Mouse (Mus musculus): ENCODE results near the gene Itga2b.
"Not testable (repeated sequence)": the region's sequence is repeated elsewhere in the genome, so short reads cannot be mapped to it uniquely, and the experiment has no call there.

Gene Itga2b

DNA sequence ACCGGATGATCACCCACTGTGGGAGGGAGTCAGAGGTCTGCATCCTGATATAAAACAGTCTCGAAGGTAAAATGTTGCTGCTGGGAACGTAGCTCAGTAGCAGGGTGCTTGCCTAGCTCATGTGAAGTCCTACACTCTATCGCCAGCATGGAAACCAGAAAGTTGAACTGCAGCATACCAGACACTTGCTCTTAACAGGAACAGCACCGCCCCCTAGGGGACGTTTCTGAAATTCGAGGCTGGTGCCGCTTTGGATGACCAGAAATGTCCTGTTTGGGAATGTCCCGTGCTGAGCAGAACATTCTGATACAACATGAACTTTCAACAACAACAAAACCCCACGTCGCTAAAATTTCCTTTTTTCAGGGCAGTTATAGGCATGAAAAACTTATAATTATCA, 58.2 kb downstream of the Itga2b start:
- ATAC-seq (ENCODE audit: low TSS enrichment), result peak; percentile 42; the same call in 1 of the 2 replicates

DNA sequence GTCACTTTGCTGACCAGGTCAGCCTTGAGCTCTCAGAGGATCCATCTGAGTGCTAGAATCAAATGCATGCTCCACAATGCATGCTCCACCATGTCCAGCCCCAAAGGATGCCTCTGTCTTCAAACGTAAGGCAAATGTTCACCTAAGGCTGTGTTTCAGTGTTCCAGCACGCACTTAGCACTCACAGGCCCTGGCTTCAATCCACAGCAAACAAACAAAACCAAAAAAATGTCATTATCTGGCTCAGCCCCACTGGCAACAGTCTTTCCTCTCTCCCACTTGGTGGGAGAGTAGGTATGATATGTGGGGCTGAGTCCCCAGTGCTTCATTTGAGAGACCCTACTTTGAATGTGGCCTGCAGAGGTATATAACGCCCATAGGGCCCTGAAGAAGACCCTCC, 58.9 kb downstream of the Itga2b start:
- no peak for ATAC-seq (ENCODE audit: low TSS enrichment)

DNA sequence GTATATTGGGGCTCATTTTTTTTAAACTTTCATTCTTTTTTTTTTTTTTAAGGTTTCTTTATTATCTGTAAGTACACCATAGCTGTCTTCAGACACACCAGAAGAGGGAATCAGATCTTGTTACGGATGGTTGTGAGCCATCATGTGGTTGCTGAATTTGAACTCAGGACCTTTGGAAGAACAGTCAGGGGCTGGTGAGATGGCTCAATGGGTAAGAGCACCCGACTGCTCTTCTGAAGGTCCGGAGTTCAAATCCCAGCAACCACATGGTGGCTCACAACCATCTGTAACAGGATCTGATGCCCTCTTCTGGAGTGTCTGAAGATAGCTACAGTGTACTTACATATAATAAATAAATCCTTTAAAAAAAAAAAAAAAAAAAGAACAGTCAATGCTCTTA, 59.6 kb downstream of the Itga2b start:
- ATAC-seq (ENCODE audit: low TSS enrichment), result not testable (repeated sequence)

DNA sequence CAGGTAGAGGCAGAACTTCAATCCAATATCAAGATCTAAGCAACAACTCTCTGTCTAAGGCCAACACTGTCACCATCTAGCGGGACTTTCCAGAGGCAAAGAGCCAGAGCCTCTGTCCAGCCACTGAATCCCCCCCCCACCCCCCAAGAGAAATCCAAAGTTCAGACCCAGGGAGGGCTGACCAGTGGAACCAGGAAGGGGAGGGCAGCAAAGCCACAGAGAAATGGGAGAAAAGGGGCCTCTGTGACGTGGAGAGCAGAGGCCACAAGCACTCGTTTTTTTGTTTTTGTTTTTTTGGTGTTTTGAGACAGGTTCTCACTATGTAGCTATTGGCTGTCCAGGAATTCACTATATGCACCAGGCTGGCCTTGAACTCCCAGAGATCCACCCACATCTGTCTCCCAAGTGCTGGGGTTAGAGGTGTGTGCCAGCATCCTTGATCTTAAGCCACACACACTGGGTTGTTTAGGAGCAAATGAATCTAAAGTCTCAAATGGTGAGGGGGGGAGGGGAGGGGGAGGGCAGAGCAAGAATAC, 60.1 kb downstream of the Itga2b start:
- ATAC-seq (ENCODE audit: low TSS enrichment), result no peak

DNA sequence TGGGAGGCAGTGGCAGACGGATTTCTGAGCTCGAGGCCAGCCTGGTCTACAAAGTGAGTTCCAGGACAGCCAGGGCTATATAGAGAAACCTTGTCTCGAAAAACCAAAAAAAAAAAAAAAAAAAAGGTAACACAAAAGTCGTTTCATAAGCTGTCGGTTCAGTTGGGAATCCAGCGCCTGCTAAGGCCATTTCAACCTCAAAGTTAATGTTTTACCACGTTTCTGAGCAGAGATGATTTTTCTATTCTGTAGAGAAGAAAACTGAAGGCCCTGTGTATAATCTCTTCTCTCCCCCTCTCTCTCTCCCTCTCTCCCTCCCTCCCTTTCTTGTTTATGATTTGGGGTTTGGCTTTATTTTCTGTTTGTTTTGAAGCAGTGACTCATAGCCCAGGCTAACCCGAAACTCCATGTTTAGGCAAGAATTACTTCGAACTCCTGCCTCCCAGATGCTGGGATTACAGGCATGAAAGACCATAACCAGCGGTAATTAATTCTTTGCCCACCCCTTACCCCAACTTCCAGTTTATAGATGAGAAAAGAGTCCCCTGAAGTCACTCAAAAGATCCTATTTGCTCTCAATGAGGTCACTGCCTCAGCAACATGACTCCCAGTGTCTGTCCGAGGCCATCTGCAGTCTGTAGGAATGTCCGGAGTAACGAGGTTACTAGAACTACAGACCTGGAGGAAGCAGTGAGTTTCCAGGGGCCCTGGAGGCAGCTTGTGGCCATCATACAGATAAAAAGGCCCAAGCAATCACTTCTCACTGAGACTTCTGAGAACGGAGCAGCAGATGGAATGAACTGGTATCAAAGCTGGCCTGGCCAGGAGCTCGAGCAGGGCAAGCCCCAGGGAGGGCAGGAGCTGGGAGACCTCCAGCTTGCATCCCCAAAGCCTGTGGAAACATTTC, 60.8 kb downstream of the Itga2b start:
- no peak for ATAC-seq (ENCODE audit: low TSS enrichment)

DNA sequence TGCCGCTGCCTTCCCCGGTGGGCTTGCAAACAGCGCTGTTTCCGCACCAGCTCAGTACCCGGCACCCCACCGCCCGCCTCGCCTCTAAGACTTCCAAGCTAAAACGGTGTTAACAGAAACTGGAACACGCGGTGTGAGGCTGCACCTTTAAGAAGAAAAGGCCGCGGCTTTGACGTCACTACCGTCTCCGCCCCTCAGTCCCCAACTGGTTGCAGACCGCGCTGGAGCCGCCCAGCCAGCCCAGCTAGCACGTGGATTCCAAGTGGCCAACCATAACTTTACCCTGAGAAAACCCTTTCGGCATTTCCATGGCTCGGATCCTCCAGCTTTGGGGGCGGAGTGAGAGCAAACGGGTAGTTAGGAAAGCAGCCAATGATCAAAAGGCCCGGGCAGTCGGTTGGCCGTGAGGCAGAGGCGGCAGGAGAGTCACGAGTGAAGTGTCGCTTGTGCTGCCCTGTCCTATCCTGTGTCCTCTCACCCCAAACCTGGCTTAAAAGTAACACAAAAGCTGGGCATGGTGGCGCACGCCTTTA, 61.5 kb downstream of the Itga2b start:
- ATAC-seq (ENCODE audit: low TSS enrichment), result peak; percentile 83

DNA sequence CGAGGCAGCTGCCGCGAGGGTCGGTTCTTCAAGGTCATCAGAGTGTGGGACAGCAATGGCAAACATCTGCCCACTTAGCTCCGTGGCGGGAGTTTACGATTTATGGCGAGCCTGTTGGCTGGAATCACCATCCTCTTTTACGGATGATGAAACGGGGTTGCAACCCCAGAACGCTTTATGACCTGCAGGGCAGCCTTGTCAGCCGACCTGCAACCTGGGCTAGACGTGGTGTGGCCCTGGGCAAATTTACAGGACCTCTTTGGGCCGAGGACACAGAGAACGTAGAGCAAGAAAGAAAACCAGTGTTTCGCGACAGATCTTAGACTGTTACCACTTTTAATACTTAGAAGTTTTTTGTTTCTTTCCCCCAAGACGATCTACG, 62.1 kb downstream of the Itga2b start, which contains the start of gene Slc25a39:
Slc25a39 (minus strand) TSS at position 113 of the 382 bp plus-strand sequence.
- no peak for ATAC-seq (ENCODE audit: low TSS enrichment)

DNA sequence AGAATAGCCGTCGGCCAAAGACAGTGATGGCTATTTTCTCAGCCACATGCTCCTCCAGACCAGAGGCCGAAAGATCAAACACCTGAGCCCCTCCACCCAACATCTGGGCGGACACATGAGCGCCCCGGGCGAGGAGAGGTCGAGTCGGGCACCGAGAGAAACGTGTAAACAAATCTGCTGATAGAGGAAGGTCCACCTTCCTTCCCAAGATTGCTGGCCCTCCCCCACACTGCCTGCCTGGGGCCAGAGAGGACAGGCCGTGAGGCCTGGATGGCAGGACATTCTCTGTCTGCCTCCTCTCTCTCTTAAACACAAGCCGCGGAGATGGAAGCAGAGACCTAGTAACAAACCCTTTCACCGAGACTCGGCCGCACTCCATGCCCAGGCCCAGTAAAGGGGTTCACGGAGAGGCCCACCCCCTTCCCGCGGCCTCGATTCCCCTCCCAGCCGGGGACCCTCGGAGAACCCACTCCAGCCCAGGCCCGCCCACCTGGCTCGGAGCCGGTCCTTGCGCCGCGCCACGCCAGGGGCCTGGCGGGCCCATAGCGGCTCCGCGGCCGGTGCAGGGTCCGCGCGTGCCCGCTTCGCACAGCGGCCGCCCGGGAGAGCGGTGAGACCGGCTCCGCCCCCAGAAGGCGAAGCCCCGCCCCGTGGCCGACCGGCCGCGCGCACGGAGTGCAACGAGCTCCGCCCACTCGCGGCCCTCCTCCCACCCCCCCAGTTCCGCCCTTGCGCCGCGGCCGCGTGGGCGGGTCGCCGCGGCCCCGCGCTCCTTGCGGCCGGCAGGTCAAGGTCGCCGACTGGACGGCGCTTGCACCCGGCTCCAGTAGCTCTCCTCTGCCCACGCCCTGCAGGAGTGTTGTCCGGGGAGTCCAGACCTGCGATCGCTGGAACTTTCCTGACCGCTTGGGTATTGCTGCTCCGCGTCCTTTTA, 62.8 kb downstream of the Itga2b start:
- ATAC-seq (ENCODE audit: low TSS enrichment), result peak; percentile 54; the same call in 1 of the 2 replicates

DNA sequence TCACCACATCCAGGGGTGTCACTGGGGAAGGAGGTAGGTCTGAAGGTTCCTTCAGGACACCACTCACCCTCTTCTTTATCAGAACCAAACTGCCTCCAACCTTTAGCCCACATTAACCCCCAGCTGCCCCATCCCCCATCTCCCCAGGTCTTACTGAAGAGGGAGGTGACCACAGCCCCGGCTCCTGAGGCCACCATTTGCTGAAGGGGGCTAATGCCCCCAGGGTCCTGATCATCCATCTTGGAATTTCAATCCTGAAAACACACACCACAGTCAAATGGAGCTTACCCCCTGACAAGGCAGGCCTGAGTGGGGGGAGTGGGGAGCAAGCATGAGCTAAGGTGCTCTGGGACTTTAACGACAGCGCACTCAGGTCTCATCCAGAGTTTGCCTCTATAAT, 63.5 kb downstream of the Itga2b start:
- no peak for ATAC-seq (ENCODE audit: low TSS enrichment)

DNA sequence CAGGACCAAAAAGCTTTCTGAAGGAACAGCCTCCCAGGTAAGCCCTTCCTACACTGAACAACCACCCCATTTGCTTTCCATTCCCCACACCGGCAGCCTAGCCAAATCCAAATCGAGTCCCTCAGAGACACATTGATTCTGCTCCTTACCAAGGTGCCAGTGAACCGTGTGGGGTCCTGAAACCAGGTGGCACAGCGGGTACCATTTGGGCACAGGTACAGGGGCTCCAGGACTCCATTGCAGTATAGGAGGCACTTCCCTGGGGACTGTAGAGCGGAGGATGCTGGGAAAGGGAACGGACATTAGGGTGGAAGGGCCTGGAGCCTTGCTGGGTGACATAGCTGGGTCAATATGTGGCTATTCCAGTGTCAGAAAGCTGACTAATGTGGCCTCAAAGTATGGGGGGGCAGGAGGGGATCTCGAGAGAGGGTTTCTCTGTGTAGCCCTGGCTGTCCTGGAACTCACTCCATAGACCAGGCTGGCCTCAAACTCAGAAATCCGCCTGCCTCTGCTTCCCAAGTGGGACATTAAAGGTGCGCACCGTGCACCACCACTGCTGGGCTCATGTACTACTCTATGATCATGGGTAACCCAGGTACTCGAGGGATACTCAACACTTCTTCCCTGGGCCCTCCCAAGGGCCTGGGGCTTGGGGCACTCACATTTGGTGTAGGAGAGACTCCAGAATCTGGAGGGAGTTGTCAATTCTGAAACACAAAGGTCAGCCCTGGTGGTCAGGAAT, 64.2 kb downstream of the Itga2b start:
- no peak for ATAC-seq (ENCODE audit: low TSS enrichment)

DNA sequence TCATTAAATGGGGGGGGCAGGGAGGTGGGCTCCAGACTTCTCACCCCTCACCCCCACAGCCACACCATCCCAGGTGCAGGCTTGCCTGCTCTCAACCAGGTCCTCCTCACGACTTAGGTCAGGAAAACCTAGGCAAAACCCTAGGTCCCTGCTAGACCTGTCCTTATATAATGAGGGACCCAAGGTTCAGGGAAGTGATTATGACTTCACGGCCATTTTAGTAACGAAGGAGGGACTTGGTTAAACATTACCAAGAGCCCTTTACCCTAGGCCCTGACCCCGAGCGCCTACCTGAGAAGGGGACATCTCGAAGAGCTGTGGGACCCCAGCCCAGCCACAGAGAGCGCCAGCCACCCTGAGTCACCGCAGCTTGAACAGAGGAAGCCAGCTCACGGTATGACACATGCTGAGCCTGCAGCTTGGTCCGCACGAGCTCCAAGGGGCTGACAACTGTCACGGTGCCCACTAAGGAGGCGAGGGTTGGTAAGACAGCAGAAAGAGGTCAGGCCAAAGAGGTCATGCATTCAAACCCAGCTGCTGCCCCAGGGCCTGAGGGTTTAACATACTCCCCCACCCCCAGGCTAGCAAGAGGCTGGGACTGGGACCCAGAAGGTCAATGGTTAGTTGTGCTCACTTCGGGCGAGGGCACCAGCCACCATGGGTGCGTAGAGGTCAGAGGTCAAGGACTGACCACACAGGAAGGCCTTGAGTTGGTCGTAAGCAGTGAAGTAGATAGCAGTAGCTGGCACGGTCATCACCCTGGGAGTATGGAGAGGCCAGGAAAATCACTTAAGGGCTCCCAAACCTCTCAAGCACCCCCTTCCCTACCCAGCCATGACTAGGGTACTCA, 65.5 kb downstream of the Itga2b start:
- no peak for ATAC-seq (ENCODE audit: low TSS enrichment)

DNA sequence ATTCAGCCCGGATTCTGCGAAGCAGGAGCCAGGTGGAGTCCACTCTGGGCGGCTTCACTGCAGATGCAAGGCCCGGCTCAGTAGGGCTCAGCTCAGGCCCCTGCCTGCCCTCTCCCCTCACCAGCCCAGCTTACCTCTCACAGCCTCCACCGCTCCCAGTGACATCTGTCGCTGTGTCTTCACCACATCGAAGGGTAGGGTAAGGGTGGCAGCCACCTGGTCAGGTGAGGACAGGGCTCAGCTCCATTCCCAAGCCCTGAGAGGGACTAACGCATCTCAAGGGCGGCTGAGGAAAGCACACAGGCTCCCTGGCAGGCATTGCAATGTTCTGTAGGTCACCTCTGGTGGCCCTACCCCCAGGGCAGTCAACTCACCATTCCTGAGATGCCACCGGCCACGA, 66.3 kb downstream of the Itga2b start:
- no peak for ATAC-seq (ENCODE audit: low TSS enrichment)
